ENCODE assay signal across 8 mouse cellular contexts in the genomic region with DNA sequence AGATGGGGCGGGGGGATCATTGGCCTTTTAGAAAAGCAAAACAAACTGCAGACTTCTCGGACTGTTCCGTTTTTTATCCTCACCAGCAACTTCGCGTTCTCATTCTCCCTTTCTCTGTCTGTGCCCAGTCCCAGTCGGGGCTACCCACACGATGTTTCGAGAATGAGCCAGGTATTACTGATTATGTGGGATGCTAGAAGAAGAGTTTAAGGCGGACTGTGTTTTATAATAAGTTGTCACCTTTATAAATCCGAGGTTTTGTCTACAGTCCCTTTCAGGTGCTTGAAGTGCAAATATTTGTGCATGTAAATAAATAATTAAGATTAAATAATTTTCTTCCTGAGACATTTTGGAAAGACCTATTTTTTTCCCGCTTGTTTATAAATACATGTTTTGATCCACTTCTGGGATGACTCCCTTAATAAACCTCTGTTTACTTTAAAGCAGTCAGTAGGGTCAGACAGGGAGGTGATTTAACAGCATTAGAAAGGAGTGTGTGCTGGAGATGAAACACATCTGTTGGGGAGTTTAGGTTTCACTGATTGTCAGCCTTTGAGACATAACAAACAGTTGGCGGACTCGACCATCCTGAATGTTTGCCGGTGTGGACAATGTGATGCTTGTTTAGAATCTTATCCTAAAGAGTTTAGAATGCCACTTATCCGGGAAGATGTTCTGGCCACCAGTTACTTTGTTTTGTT. TPM values are rescaled to one million over a fixed set of nuclear protein-coding genes. Genes with fewer than 3 reads are reported as not detected.
DNase-seq lines count a peak whose midpoint lies in the region; ATAC-seq and TF ChIP-seq lines count a peak whose summit lies in the region.

No protein-coding gene starts in this region.

- H3K27ac ChIP-seq in heart, embryonic 12.5 days (ENCODE audit: poor library complexity, severe bottlenecking) = no peak overlapping the region
- H3K27ac ChIP-seq in forebrain, embryonic 15.5 days (replicated peaks) = peak overlapping the region; percentile 79
- peak overlapping the region; percentile 55 for H3K27ac ChIP-seq in macrophage

- H3K4me2 ChIP-seq in heart, embryonic 12.5 days = peak overlapping the region; percentile 76
- H3K4me2 ChIP-seq in forebrain, embryonic 15.5 days (replicated peaks) = peak overlapping the region; percentile 92

- H3K9ac ChIP-seq in heart, embryonic 12.5 days = peak overlapping the region; percentile 79
- H3K9ac ChIP-seq in forebrain, embryonic 15.5 days (replicated peaks) = peak overlapping the region; percentile 64

- no peak for DNase-seq in heart, postnatal 14 days
- DNase-seq in G1E (ENCODE audit: low spot score) (peak; percentile 1), adipocyte (ENCODE audit: low spot score) (no peak)
- no peak for DNase-seq in right cerebral cortex, postnatal 25 days
- no peak for DNase-seq in urinary bladder, postnatal 14 days (ENCODE audit: low spot score)

- 0 out of 2 replicates have a peak, but pooled peaks cover 2% of the 10 kb centered on the region for H3K9me3 ChIP-seq in heart, embryonic 12.5 days (replicated peaks)
- no peaks in the 10 kb centered on the region for H3K9me3 ChIP-seq in G1E (replicated peaks)
- H3K9me3 ChIP-seq in forebrain, embryonic 15.5 days = no peaks in the 10 kb centered on the region

- H3K27me3 ChIP-seq in heart, embryonic 12.5 days (replicated peaks) = no peaks in the 10 kb centered on the region
- no peaks in the 10 kb centered on the region for H3K27me3 ChIP-seq in G1E (ENCODE audit: insufficient read depth, low read length)
- H3K27me3 ChIP-seq in forebrain, embryonic 15.5 days = no peaks in the 10 kb centered on the region

- peaks cover 6% of the 10 kb centered on the region for H3K4me1 ChIP-seq in heart, embryonic 12.5 days (replicated peaks)
- peaks cover 12% of the 10 kb centered on the region for H3K4me1 ChIP-seq in G1E (ENCODE audit: insufficient read depth, low read depth, low read length)
- H3K4me1 ChIP-seq in forebrain, embryonic 15.5 days = peaks cover 12% of the 10 kb centered on the region

- H3K4me3 ChIP-seq in heart, embryonic 12.5 days = peak overlapping the region; percentile 63
- H3K4me3 ChIP-seq in G1E (ENCODE audit: low read depth, low read length) = peak overlapping the region; percentile 76
- peak overlapping the region; percentile 66 for H3K4me3 ChIP-seq in forebrain, embryonic 15.5 days
- peak overlapping the region; percentile 99 for H3K4me3 ChIP-seq in macrophage (ENCODE audit: inconsistent target)

- WGBS in heart, embryonic 12.5 days = 15% methylated on average over 15 of the region's 15 CpGs
- WGBS in forebrain, embryonic 15.5 days = 12% methylated on average over 15 of the region's 15 CpGs
- 20% methylated on average over 15 of the region's 15 CpGs for WGBS in macrophage (ENCODE audit: missing documents)

- intact Hi-C loops in heart, postnatal 14 days (cut with DNase I) = loop anchor here (5.0 kb wide), 1 partner anchor 86 kb away; the partner anchor contains the start of genes Gm10322 and Mcu

- no peak for TF ChIP-seq CTCF in G1E (IDR thresholded peaks at IDR 0.05; ENCODE audit: low read depth, low read length)

- H3K36me3 ChIP-seq in heart, embryonic 12.5 days = no peaks in the 10 kb centered on the region
- H3K36me3 ChIP-seq in G1E (replicated peaks) (peaks cover under 1% of the 10 kb centered on the region), macrophage (ENCODE audit: inconsistent target) (no peaks in the 10 kb centered on the region)
- H3K36me3 ChIP-seq in forebrain, embryonic 15.5 days = no peaks in the 10 kb centered on the region

- ATAC-seq in heart, embryonic 12.5 days (ENCODE audit: insufficient number of reproducible peaks, low FRiP score) = no peak
- no peak for ATAC-seq in G1E (ENCODE audit: extremely low read depth, insufficient number of reproducible peaks, low FRiP score, poor library complexity, severe bottlenecking)
- peak; percentile 26 for ATAC-seq in forebrain, embryonic 15.5 days (replicated peaks)

- H3K79me2 ChIP-seq in macrophage (ENCODE audit: inconsistent target) = peaks cover 53% of the 10 kb centered on the region

RNA-seq across cellular contexts. Expression of gene Micu1, which starts 0.9 kb away (rescaled TPM):
- 44.6 and 46.2 TPM in 2 replicates for polyA plus RNA-seq in heart, embryonic 12.5 days (2016; fragmentation: Nextera tagmentation; extraction: Ambion mirVana)
- total RNA-seq in heart, postnatal 14 days (2021) = 10 to 100 TPM; 21.9 to 25.3 TPM
- 37.4 and 39.2 TPM in 2 replicates for total RNA-seq in G1E (2014; fragmentation: Nextera tagmentation)
- 24.5 and 25.7 TPM in 2 replicates for total RNA-seq in G1E (2017)
- 7.3 and 7.9 TPM in 2 replicates for polyA plus RNA-seq in G1E (2012)
- polyA plus RNA-seq in forebrain, embryonic 15.5 days (2015; fragmentation: Nextera tagmentation; extraction: Ambion mirVana) = 75.9 and 79.1 TPM in 2 replicates
- 100 to 1,000 TPM in 18 of 26 experiments, 10 to 100 TPM in 8; 58.1 to 144 (median 108) TPM for total RNA-seq in macrophage (2018; cell fraction: chromatin; rRNA removed)
- 10 to 100 TPM; 40.7 to 60.0 (median 48.6) TPM for total RNA-seq in macrophage (2018; cell fraction: cytosol; rRNA removed)
- total RNA-seq in macrophage (2018; cell fraction: nucleus; rRNA removed) = 100 to 1,000 TPM in 1 of 26 experiments, 10 to 100 TPM in 25; 48.3 to 118 (median 64.4) TPM
- 42.3 to 52.7 TPM (median 49.5 TPM) in 3 replicates for polyA plus RNA-seq in macrophage (2018)
